Mouse (Mus musculus) spleen, adult 2 months (tissue): ENCODE measurements around the gene Gnpat.

ENCODE experiments used
- CTCF ChIP-seq: fragments of 200-500 bp; IDR thresholded peaks from 2 replicates; pipeline ENCODE4 v1.5.1; 2011; ENCODE audit warnings: mild to moderate bottlenecking, inconsistent platforms; ENCODE audit not compliant: insufficient read depth, insufficient read length, insufficient replicate concordance; ENCODE audit errors: extremely low read depth
- POLR2A ChIP-seq: fragments of 200-500 bp; IDR thresholded peaks from 2 replicates; pipeline ENCODE4 v1.6.1; 2011; ENCODE audit warnings: low read depth, low read length, inconsistent platforms

DNA sequence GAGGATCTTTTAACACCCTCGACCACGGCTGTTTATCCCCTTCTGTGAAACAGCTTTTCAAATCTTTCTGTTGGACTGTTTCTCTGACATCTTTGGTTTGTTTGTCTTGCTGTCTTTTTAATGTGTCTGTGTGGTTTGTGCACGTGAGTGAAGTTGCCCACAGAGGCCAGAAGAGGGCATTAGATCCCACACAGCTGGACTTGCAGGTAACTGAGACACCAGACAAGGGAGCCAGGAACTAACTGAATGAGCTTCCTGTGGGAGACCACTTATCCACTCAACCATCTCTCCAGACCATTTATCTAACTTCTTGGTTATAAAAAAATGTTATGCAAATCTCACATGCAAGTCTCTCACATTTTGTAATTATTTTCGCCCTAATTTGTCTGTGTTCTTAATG, 67.8 kb downstream of the Gnpat start:
- TF ChIP-seq CTCF (no peak), POLR2A (no peak)
